In genomic region chr5:30490845-30491244, GRCm38 (mm10) we compare ENCODE assay signal across 27 mouse cellular contexts. TPM values are rescaled to one million over a fixed set of nuclear protein-coding genes. Genes with fewer than 3 reads are reported as not detected.
A peak's percentile ranks its signal among the peaks of the same experiment; 100 is the strongest.
DNase-seq lines count a peak whose midpoint lies in the region; ATAC-seq and TF ChIP-seq lines count a peak whose summit lies in the region.
"Had no signal": no experiment of that assay in that cellular context is flagged by ENCODE, and none has a peak within 500 bp of the region (broad histone marks: within the 10 kb centered on the region; RNA-seq: fewer than 3 reads in every experiment).

No protein-coding gene starts in this region.

- no peak overlapping the region for H3K4me2 ChIP-seq in intestine, embryonic 14.5 days (ENCODE audit: low read length)
- H3K4me2 ChIP-seq in intestine, postnatal 0 days (replicated peaks; ENCODE audit: low read depth), result no peak overlapping the region
- no peak overlapping the region for H3K4me2 ChIP-seq in lung, postnatal 0 days (replicated peaks; ENCODE audit: low read depth, low read length)
- no peak overlapping the region for H3K4me2 ChIP-seq in midbrain, embryonic 11.5 days
- H3K4me2 ChIP-seq: embryonic facial prominence, embryonic 13.5 days; hindbrain, embryonic 15.5 days; liver, embryonic 12.5 days; neural tube, embryonic 13.5 days had no signal

- no peaks in the 10 kb centered on the region for H3K36me3 ChIP-seq in intestine, embryonic 14.5 days (ENCODE audit: control insufficient read depth, insufficient read depth, low read length)
- no peaks in the 10 kb centered on the region for H3K36me3 ChIP-seq in intestine, postnatal 0 days (ENCODE audit: control insufficient read depth, insufficient read depth)
- H3K36me3 ChIP-seq in lung, postnatal 0 days (ENCODE audit: insufficient read depth, low read length), result no peaks in the 10 kb centered on the region
- no peaks in the 10 kb centered on the region for H3K36me3 ChIP-seq in heart, embryonic 10.5 days
- no peaks in the 10 kb centered on the region for H3K36me3 ChIP-seq in midbrain, embryonic 11.5 days (ENCODE audit: control insufficient read depth, insufficient read depth, low read length)
- H3K36me3 ChIP-seq: embryonic facial prominence, embryonic 13.5 days; G1E; hindbrain, embryonic 15.5 days; liver, embryonic 12.5 days; neural tube, embryonic 13.5 days had no signal

- 41% methylated on average over 5 of the region's 5 CpGs for WGBS in intestine, embryonic 14.5 days
- WGBS in intestine, postnatal 0 days, result 70% methylated on average over 5 of the region's 5 CpGs
- 59% methylated on average over 5 of the region's 5 CpGs for whole genome bisulfite sequencing in lung, postnatal 0 days
- WGBS in lung, adult 2 months, result 55% methylated on average over 5 of the region's 5 CpGs
- WGBS in heart, embryonic 10.5 days, result 87% methylated on average over 5 of the region's 5 CpGs
- 84% methylated on average over 5 of the region's 5 CpGs for WGBS in midbrain, embryonic 11.5 days

- TF ChIP-seq POLR2A in lung, adult 2 months (IDR thresholded peaks at IDR 0.05; ENCODE audit: borderline replicate concordance, extremely low read depth, low read depth, low read length), result no peak

- no peak for DNase-seq in intestine, embryonic 14.5 days (ENCODE audit: low spot score)
- peak; percentile 80 for DNase-seq in lung, postnatal 0 days (ENCODE audit: low spot score)
- DNase-seq in lung, adult 2 months, result no peak
- peak; percentile 81 for DNase-seq in lung, postnatal 10 days
- no peak for DNase-seq in heart, embryonic 10.5 days (ENCODE audit: low spot score)
- DNase-seq in midbrain, embryonic 11.5 days (ENCODE audit: low spot score, missing footprints), result no peak
- DNase-seq: adrenal gland, adult 2 months; cerebellum, adult 11-12 months; cerebellum, postnatal 14 days; heart, postnatal 4 days; kidney, adult 18-20 months; layer of hippocampus, postnatal 36 days had no signal

- 0 out of 2 replicates have a peak, but pooled peaks cover 6% of the 10 kb centered on the region for H3K4me1 ChIP-seq in intestine, embryonic 14.5 days (replicated peaks; ENCODE audit: control insufficient read depth, insufficient read depth, low read length)
- H3K4me1 ChIP-seq in intestine, postnatal 0 days (replicated peaks; ENCODE audit: control insufficient read depth, insufficient read depth, low read length), result no peaks in the 10 kb centered on the region
- no peaks in the 10 kb centered on the region for H3K4me1 ChIP-seq in lung, postnatal 0 days (ENCODE audit: insufficient read depth, low read depth, low read length)
- H3K4me1 ChIP-seq in lung, adult 2 months (ENCODE audit: control insufficient read depth, insufficient read depth, low read length), result no peaks in the 10 kb centered on the region
- peaks cover 12% of the 10 kb centered on the region for H3K4me1 ChIP-seq in heart, embryonic 10.5 days
- H3K4me1 ChIP-seq in midbrain, embryonic 11.5 days (ENCODE audit: control insufficient read depth, insufficient read depth, low read length), result no peaks in the 10 kb centered on the region
- H3K4me1 ChIP-seq: hindbrain, embryonic 15.5 days; liver, embryonic 12.5 days; neural tube, embryonic 13.5 days had no signal

- no peak for TF ChIP-seq EP300 in lung, postnatal 0 days (IDR thresholded peaks at IDR 0.05)

- no peak overlapping the region for H3K4me3 ChIP-seq in intestine, embryonic 14.5 days (ENCODE audit: low read depth, low read length)
- no peak overlapping the region for H3K4me3 ChIP-seq in intestine, postnatal 0 days (ENCODE audit: low read depth, low read length)
- H3K4me3 ChIP-seq in lung, postnatal 0 days (ENCODE audit: low read depth, low read length), result no peak overlapping the region
- no peak overlapping the region for H3K4me3 ChIP-seq in lung, adult 2 months (replicated peaks; ENCODE audit: extremely low read depth, low read depth, low read length)
- H3K4me3 ChIP-seq in heart, embryonic 10.5 days, result no peak overlapping the region
- H3K4me3 ChIP-seq in midbrain, embryonic 11.5 days (ENCODE audit: low read depth, low read length), result no peak overlapping the region
- H3K4me3 ChIP-seq: embryonic facial prominence, embryonic 13.5 days; hindbrain, embryonic 15.5 days; liver, embryonic 12.5 days; myocyte; neural tube, embryonic 13.5 days had no signal

- H3K9me3 ChIP-seq in intestine, embryonic 14.5 days (ENCODE audit: control insufficient read depth, low read length), result no peaks in the 10 kb centered on the region
- H3K9me3 ChIP-seq in intestine, postnatal 0 days (ENCODE audit: control insufficient read depth), result no peaks in the 10 kb centered on the region
- H3K9me3 ChIP-seq in lung, postnatal 0 days (ENCODE audit: low read length), result no peaks in the 10 kb centered on the region
- H3K9me3 ChIP-seq in heart, embryonic 10.5 days, result no peaks in the 10 kb centered on the region
- no peaks in the 10 kb centered on the region for H3K9me3 ChIP-seq in midbrain, embryonic 11.5 days (ENCODE audit: control insufficient read depth, low read length)
- H3K9me3 ChIP-seq: embryonic facial prominence, embryonic 13.5 days; G1E; hindbrain, embryonic 15.5 days; liver, embryonic 12.5 days; neural tube, embryonic 13.5 days had no signal

- no peak for ATAC-seq in intestine, embryonic 14.5 days (replicated peaks; ENCODE audit: low FRiP score, low TSS enrichment, low read depth)
- ATAC-seq in intestine, postnatal 0 days, result no peak
- peak; percentile 61 for ATAC-seq in lung, postnatal 0 days
- no peak for ATAC-seq in midbrain, embryonic 11.5 days (ENCODE audit: low FRiP score)
- ATAC-seq: forebrain, embryonic 14.5 days; liver, embryonic 12.5 days; midbrain, embryonic 16.5 days had no signal

- peak overlapping the region; percentile 41; the same call in 1 of the 2 replicates for H3K27ac ChIP-seq in intestine, embryonic 14.5 days (ENCODE audit: low read depth)
- H3K27ac ChIP-seq in intestine, postnatal 0 days (ENCODE audit: low read depth, low read length), result no peak overlapping the region
- no peak overlapping the region for H3K27ac ChIP-seq in lung, postnatal 0 days (ENCODE audit: low read length)
- H3K27ac ChIP-seq in heart, embryonic 10.5 days, result no peak overlapping the region
- H3K27ac ChIP-seq in midbrain, embryonic 11.5 days (ENCODE audit: low read depth, low read length), result no peak overlapping the region
- H3K27ac ChIP-seq: embryonic facial prominence, embryonic 13.5 days; hindbrain, embryonic 15.5 days; liver, embryonic 12.5 days; macrophage; neural tube, embryonic 13.5 days had no signal

- no peak for TF ChIP-seq CTCF in intestine, postnatal 0 days (IDR thresholded peaks at IDR 0.05; ENCODE audit: low read depth)
- no peak for TF ChIP-seq CTCF in lung, postnatal 0 days (IDR thresholded peaks at IDR 0.05)
- TF ChIP-seq CTCF in lung, adult 2 months (IDR thresholded peaks at IDR 0.05; ENCODE audit: insufficient read depth, low read length), result no peak

- no peak overlapping the region for H3K9ac ChIP-seq in intestine, embryonic 14.5 days (ENCODE audit: low read length)
- no peak overlapping the region for H3K9ac ChIP-seq in intestine, postnatal 0 days (ENCODE audit: low read depth, low read length)
- no peak overlapping the region for H3K9ac ChIP-seq in lung, postnatal 0 days (replicated peaks; ENCODE audit: low read depth)
- H3K9ac ChIP-seq in midbrain, embryonic 11.5 days (ENCODE audit: low read length), result no peak overlapping the region
- H3K9ac ChIP-seq: embryonic facial prominence, embryonic 13.5 days; hindbrain, embryonic 15.5 days; liver, embryonic 12.5 days; neural tube, embryonic 13.5 days had no signal

- no peaks in the 10 kb centered on the region for H3K27me3 ChIP-seq in intestine, embryonic 14.5 days (replicated peaks; ENCODE audit: control insufficient read depth, insufficient read depth, low read length)
- no peaks in the 10 kb centered on the region for H3K27me3 ChIP-seq in intestine, postnatal 0 days (replicated peaks; ENCODE audit: control insufficient read depth, insufficient read depth, low read length)
- no peaks in the 10 kb centered on the region for H3K27me3 ChIP-seq in lung, postnatal 0 days (replicated peaks; ENCODE audit: insufficient read depth, low read length)
- H3K27me3 ChIP-seq in heart, embryonic 10.5 days (ENCODE audit: insufficient read depth, poor library complexity, severe bottlenecking), result no peaks in the 10 kb centered on the region
- no peaks in the 10 kb centered on the region for H3K27me3 ChIP-seq in midbrain, embryonic 11.5 days (ENCODE audit: control insufficient read depth, insufficient read depth, low read length)
- H3K27me3 ChIP-seq: embryonic facial prominence, embryonic 13.5 days; hindbrain, embryonic 15.5 days; liver, embryonic 12.5 days; neural tube, embryonic 13.5 days had no signal

RNA-seq across cellular contexts. Expression of gene 1700001C02Rik, which starts 25.0 kb away (rescaled TPM):
- not detected in 2 replicates for polyA plus RNA-seq in intestine, embryonic 14.5 days (2014; fragmentation: Nextera tagmentation; extraction: Ambion mirVana)
- polyA plus RNA-seq in intestine, postnatal 0 days (2015; fragmentation: Nextera tagmentation; extraction: Ambion mirVana), result not detected in 2 replicates
- polyA plus RNA-seq in lung, postnatal 0 days (2015; fragmentation: Nextera tagmentation; extraction: Ambion mirVana), result 21.7 and 23.9 TPM in 2 replicates
- 24.4 and 25.3 TPM in 2 replicates for polyA plus RNA-seq in lung, adult 2 months (2012; rRNA removed)
- polyA plus RNA-seq in heart, embryonic 10.5 days (2016; fragmentation: Nextera tagmentation; extraction: Ambion mirVana), result not detected in 2 replicates
- polyA plus RNA-seq in midbrain, embryonic 11.5 days (2014; fragmentation: Nextera tagmentation; extraction: Ambion mirVana), result not detected in 2 replicates
- polyA plus RNA-seq: adrenal gland, adult 2 months; embryonic facial prominence, embryonic 13.5 days; G1E; kidney, embryonic 16.5 days; limb, embryonic 11.5 days; liver, embryonic 12.5 days; macrophage; myocyte; neural tube, embryonic 13.5 days; spleen, adult 2 months had no signal

RNA-seq across cellular contexts. Expression of gene Otof, which starts 29.1 kb away (rescaled TPM):
- polyA plus RNA-seq in intestine, embryonic 14.5 days (2014; fragmentation: Nextera tagmentation; extraction: Ambion mirVana), result 1.2 and 1.3 TPM in 2 replicates
- 0.05 and 0.09 TPM in 2 replicates for polyA plus RNA-seq in intestine, postnatal 0 days (2015; fragmentation: Nextera tagmentation; extraction: Ambion mirVana)
- polyA plus RNA-seq in lung, postnatal 0 days (2015; fragmentation: Nextera tagmentation; extraction: Ambion mirVana), result 0.10 and 0.12 TPM in 2 replicates
- 0.26 TPM in 2 replicates for polyA plus RNA-seq in lung, adult 2 months (2012; rRNA removed)
- 0.15 and 0.21 TPM in 2 replicates for polyA plus RNA-seq in heart, embryonic 10.5 days (2016; fragmentation: Nextera tagmentation; extraction: Ambion mirVana)
- 0.25 and 0.59 TPM in 2 replicates for polyA plus RNA-seq in midbrain, embryonic 11.5 days (2014; fragmentation: Nextera tagmentation; extraction: Ambion mirVana)
- polyA plus RNA-seq: G1E; limb, embryonic 11.5 days; macrophage; myocyte had no signal

RNA-seq across cellular contexts. Expression of gene Cib4, which starts 54.8 kb away (rescaled TPM):
- not detected in 2 replicates for polyA plus RNA-seq in intestine, embryonic 14.5 days (2014; fragmentation: Nextera tagmentation; extraction: Ambion mirVana)
- not detected in 2 replicates for polyA plus RNA-seq in intestine, postnatal 0 days (2015; fragmentation: Nextera tagmentation; extraction: Ambion mirVana)
- polyA plus RNA-seq in lung, postnatal 0 days (2015; fragmentation: Nextera tagmentation; extraction: Ambion mirVana), result 0.26 TPM in 1 of 2 replicates, not detected in the other
- 0.62 TPM in 1 of 2 replicates, not detected in the other for polyA plus RNA-seq in lung, adult 2 months (2012; rRNA removed)
- polyA plus RNA-seq in heart, embryonic 10.5 days (2016; fragmentation: Nextera tagmentation; extraction: Ambion mirVana), result not detected in 2 replicates
- polyA plus RNA-seq in midbrain, embryonic 11.5 days (2014; fragmentation: Nextera tagmentation; extraction: Ambion mirVana), result not detected in 2 replicates
- polyA plus RNA-seq: embryonic facial prominence, embryonic 13.5 days; forebrain, embryonic 14.5 days; G1E; heart, embryonic 16.5 days; hindbrain, embryonic 15.5 days; kidney, embryonic 16.5 days; limb, embryonic 11.5 days; liver, embryonic 12.5 days; macrophage; midbrain, embryonic 16.5 days; myocyte; neural tube, embryonic 13.5 days; spleen, adult 2 months; thymus, postnatal 0 days had no signal

Comparison
In these comparisons a context has a peak if more than half of its experiments do, and no peak if none do; other contexts are left out.
1. DNase-seq: peak in lung, postnatal 0 days (single experiment) and lung, postnatal 10 days (single experiment); none in intestine, embryonic 14.5 days (single experiment), lung, adult 2 months (single experiment), heart, embryonic 10.5 days (single experiment) and midbrain, embryonic 11.5 days (single experiment).
2. RNA of gene 1700001C02Rik, which starts 25.0 kb away (polyA plus RNA-seq): 24.4 to 25.3 TPM in lung, adult 2 months and 21.7 to 23.9 TPM in lung, postnatal 0 days; not detected in intestine, embryonic 14.5 days, not detected in intestine, postnatal 0 days, not detected in heart, embryonic 10.5 days and not detected in midbrain, embryonic 11.5 days; every median in the first group is over 10 times any median in the second.